Mouse (Mus musculus): ENCODE data around the gene Cdh6.

The Cdh6 gene

GRCm38 (mm10) chr15:13173071-13173778 is at the start of gene Cdh6:
TSS of gene Cdh6 (minus strand) at chr15:13173675.
- DNase-seq (ENCODE audit: low read depth, low spot score) = no peak

GRCm38 (mm10) chr15:13219727-13220454 is 46.4 kb upstream of the Cdh6 start:
- DNase-seq (ENCODE audit: low read depth, low spot score) = no peak

GRCm38 (mm10) chr15:13217800-13218199 is 44.3 kb upstream of the Cdh6 start:
- DNase-seq (ENCODE audit: low read depth, low spot score) = no peak

GRCm38 (mm10) chr15:13217161-13217560 is 43.7 kb upstream of the Cdh6 start:
- no peak for DNase-seq (ENCODE audit: low read depth, low spot score)

- DNase-seq (ENCODE audit: low read depth, low spot score) = no peak
Measured at GRCm38 (mm10) chr15:13212956-13213355, 39.5 kb upstream of the Cdh6 start.

- DNase-seq (ENCODE audit: low read depth, low spot score) = no peak
Measured at GRCm38 (mm10) chr15:13212027-13212685, 38.7 kb upstream of the Cdh6 start.

- no peak for DNase-seq (ENCODE audit: low read depth, low spot score)
Measured at GRCm38 (mm10) chr15:13210186-13210585, 36.7 kb upstream of the Cdh6 start.

GRCm38 (mm10) chr15:13208716-13209115 is 35.2 kb upstream of the Cdh6 start:
- DNase-seq (ENCODE audit: low read depth, low spot score) = no peak

- no peak for DNase-seq (ENCODE audit: low read depth, low spot score)
Measured at GRCm38 (mm10) chr15:13196237-13196636, 22.8 kb upstream of the Cdh6 start.

- no peak for DNase-seq (ENCODE audit: low read depth, low spot score)
Measured at GRCm38 (mm10) chr15:13194048-13194447, 20.6 kb upstream of the Cdh6 start.

- DNase-seq (ENCODE audit: low read depth, low spot score) = no peak
Measured at GRCm38 (mm10) chr15:13193076-13193475, 19.6 kb upstream of the Cdh6 start.

GRCm38 (mm10) chr15:13183661-13184060 is 10.2 kb upstream of the Cdh6 start:
- DNase-seq (ENCODE audit: low read depth, low spot score) = no peak

GRCm38 (mm10) chr15:13181430-13181829 is 8.0 kb upstream of the Cdh6 start:
- no peak for DNase-seq (ENCODE audit: low read depth, low spot score)

- DNase-seq (ENCODE audit: low read depth, low spot score) = no peak
Measured at GRCm38 (mm10) chr15:13181014-13181413, 7.5 kb upstream of the Cdh6 start.

- no peak for DNase-seq (ENCODE audit: low read depth, low spot score)
Measured at GRCm38 (mm10) chr15:13175978-13176377, 2.5 kb upstream of the Cdh6 start.

GRCm38 (mm10) chr15:13174618-13174980 is 1.1 kb upstream of the Cdh6 start:
- DNase-seq (ENCODE audit: low read depth, low spot score) = no peak

GRCm38 (mm10) chr15:13173840-13174617 is 554 bp upstream of the Cdh6 start:
- no peak for DNase-seq (ENCODE audit: low read depth, low spot score)

- no peak for DNase-seq (ENCODE audit: low read depth, low spot score)
Measured at GRCm38 (mm10) chr15:13172365-13173070, 957 bp downstream of the Cdh6 start.

GRCm38 (mm10) chr15:13171486-13172364 is 1.8 kb downstream of the Cdh6 start:
- DNase-seq (ENCODE audit: low read depth, low spot score) = no peak

Measured in CD4-positive helper T cell, adult 2 months (primary cell).